ENCODE assay signal across 25 mouse cellular contexts in genomic region chr6:92549246-92549645, GRCm38 (mm10).
A peak's percentile ranks its signal among the peaks of the same experiment; 100 is the strongest.
DNase-seq lines count a peak whose midpoint lies in the region.
"Had no signal": no experiment of that assay in that cellular context is flagged by ENCODE, and none has a peak within 500 bp of the region (broad histone marks: within the 10 kb centered on the region; RNA-seq: fewer than 3 reads in every experiment).

No protein-coding gene starts in this region.

- intact Hi-C loops in left cerebral cortex, postnatal 14 days (cut with DNase I): no loop called here

- H3K9me3 ChIP-seq in limb, embryonic 10.5 days (replicated peaks): no peaks in the 10 kb centered on the region
- H3K9me3 ChIP-seq: intestine, embryonic 15.5 days; liver, embryonic 12.5 days; midbrain, embryonic 13.5 days; stomach, embryonic 15.5 days had no signal

- H3K27ac ChIP-seq in limb, embryonic 10.5 days: no peak overlapping the region
- H3K27ac ChIP-seq: gastrocnemius, adult 2 months; hindbrain, postnatal 0 days; intestine, embryonic 15.5 days; left cerebral cortex, adult 2 months; liver, embryonic 12.5 days; midbrain, embryonic 13.5 days; stomach, embryonic 15.5 days had no signal

- no peak overlapping the region for H3K4me3 ChIP-seq in limb, embryonic 10.5 days
- H3K4me3 ChIP-seq: gastrocnemius, adult 2 months; heart, embryonic 12.5 days; intestine, embryonic 15.5 days; left cerebral cortex, adult 2 months; liver, embryonic 12.5 days; midbrain, embryonic 13.5 days; stomach, embryonic 15.5 days had no signal

- H3K27me3 ChIP-seq in limb, embryonic 10.5 days (ENCODE audit: low read depth, poor library complexity, severe bottlenecking): no peaks in the 10 kb centered on the region
- H3K27me3 ChIP-seq: heart, embryonic 12.5 days; intestine, embryonic 15.5 days; liver, embryonic 12.5 days; midbrain, embryonic 13.5 days; stomach, embryonic 15.5 days had no signal

- peak; percentile 65 to 66 for DNase-seq in left cerebral cortex, postnatal 14 days (ENCODE audit: low spot score in 2 of 2)
- DNase-seq in left cerebral cortex, adult 11 months (ENCODE audit: low spot score): no peak
- DNase-seq in layer of hippocampus, adult 8-10 months (ENCODE audit: low spot score in 2 of 2): peak; percentile 60 to 65
- peak; percentile 33 for DNase-seq in limb, embryonic 10.5 days (ENCODE audit: low spot score)
- peak; percentile 61 to 65 for DNase-seq in right cerebral cortex, postnatal 36 days (ENCODE audit: low spot score in 2 of 2)
- no peak for DNase-seq in thymus, postnatal 25 days
- no peak for DNase-seq in embryo, embryonic 11 days
- DNase-seq: adrenal gland, postnatal 14 days; cerebellum, adult 2 months; cerebellum, postnatal 25 days; gastrocnemius, adult 2 months; gastrocnemius, postnatal 36 days; heart, adult 18-20 months; kidney, adult 2 months; kidney, postnatal 36 days; liver, postnatal 0 days; lung, postnatal 4 days; thymus, postnatal 14 days had no signal

- no peaks in the 10 kb centered on the region for H3K36me3 ChIP-seq in limb, embryonic 10.5 days
- H3K36me3 ChIP-seq: heart, embryonic 12.5 days; intestine, embryonic 15.5 days; liver, embryonic 12.5 days; midbrain, embryonic 13.5 days; stomach, embryonic 15.5 days had no signal

- WGBS in limb, embryonic 10.5 days: 71% methylated on average over 8 of the region's 8 CpGs

- peaks cover 6% of the 10 kb centered on the region for H3K4me1 ChIP-seq in limb, embryonic 10.5 days
- H3K4me1 ChIP-seq: heart, embryonic 12.5 days; intestine, embryonic 15.5 days; liver, embryonic 12.5 days; midbrain, embryonic 13.5 days; stomach, embryonic 15.5 days had no signal

Comparison
In these comparisons a context has a peak if more than half of its experiments do, and no peak if none do; other contexts are left out.
1. DNase-seq: peak in left cerebral cortex, postnatal 14 days (2 of 2), layer of hippocampus, adult 8-10 months (2 of 2), limb, embryonic 10.5 days (single experiment) and right cerebral cortex, postnatal 36 days (2 of 2); none in left cerebral cortex, adult 11 months (single experiment), thymus, postnatal 25 days (single experiment) and embryo, embryonic 11 days (single experiment).